Mouse (Mus musculus): ENCODE measurements around the gene Sema5a.

The Sema5a gene

DNA sequence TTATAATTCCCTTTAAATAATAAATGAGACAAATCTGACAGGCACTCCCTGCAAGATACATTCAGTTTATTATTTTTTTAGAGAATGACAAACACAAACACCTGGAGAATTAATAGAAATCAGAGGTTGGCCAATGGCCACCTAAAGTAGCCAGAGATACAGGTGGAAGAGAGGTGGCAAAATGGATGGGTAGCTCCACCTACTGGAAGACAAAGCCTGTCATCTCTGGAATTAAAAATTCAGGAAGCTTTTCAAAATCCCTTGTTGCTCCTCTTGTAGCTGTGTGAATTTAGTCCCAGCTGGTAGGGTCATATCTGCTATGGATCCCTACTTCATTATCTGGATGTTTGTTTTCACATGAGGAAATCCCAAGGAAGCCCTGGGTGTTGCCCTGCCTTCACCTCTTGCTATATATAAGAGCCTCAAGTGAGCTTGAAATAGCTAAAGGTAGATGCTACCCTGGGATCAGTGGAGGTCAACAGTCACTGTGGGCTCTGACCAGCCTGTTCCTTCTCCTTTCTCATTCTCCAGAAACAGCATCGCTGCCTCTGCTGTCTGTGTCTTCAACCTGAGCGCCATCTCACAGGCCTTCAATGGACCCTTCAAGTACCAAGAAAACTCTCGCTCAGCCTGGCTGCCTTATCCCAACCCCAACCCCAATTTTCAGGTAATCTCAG is 323.7 kb downstream of the Sema5a start:
- peak; percentile 74 to 76 for DNase-seq

DNA sequence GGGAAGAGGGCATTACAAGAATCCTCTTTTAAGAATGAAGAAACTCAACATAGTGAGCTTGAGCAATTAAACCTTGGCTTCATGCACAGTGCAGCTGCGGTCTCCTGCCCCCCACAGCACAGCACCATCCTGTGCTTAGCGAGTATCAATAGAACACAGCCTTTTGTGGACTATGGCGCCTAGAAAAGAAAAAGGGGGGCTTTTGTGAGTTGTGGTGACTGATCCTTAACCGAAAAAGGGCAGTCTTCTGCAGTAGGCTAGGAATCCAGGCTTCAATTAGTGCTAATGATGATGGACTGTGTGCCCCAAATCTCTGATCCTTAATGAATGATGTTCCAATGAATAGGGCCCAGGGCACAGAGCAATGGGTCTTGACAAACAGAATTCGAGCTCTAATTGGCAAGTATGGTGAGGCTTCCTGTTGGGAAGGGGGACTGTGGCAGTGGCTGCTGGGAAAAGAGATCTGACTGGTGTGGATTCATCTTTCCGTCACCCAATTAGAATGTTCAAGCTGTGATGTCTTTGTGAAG is 324.3 kb downstream of the Sema5a start:
- DNase-seq: no peak

DNA sequence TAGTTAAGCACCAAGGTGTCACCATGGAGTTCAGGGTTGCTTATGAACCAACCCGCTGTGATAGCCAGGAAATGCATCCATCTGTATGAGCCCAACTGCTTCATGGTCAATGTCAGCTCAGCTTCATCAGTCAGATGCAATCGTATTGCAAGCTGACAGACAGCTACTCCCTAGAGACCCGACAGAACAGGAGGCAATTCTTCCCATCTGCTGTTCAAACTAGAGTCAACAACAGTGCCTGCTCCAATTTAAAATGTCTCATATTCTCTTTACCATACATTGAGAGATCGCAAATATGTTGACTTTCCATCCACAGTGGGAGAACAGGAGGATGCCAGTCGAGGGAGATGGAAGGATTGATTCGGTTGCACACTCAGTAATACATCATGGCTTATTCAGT is 329.7 kb downstream of the Sema5a start:
- DNase-seq: peak in 1 of 2 experiments; percentile 29

DNA sequence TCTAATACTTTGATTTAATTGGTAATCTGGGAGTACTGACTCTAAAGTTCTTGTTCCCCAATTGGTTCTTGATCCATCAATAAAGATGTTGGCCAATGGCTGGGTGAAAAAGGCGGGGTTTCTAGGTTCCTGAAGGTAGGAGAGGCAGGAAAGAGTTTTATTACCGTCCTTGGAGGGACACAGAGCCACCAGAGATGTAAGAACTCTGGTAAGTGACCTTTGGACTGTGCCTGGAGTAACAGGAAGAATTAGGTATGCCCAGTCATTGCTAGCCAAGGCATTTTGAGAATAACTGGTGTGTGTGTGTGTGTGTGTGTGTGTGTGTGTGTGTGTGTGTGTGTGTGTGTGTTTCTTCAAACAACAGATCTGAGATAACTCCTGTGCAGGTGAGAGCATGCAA is 330.6 kb downstream of the Sema5a start:
- no peak for DNase-seq

DNA sequence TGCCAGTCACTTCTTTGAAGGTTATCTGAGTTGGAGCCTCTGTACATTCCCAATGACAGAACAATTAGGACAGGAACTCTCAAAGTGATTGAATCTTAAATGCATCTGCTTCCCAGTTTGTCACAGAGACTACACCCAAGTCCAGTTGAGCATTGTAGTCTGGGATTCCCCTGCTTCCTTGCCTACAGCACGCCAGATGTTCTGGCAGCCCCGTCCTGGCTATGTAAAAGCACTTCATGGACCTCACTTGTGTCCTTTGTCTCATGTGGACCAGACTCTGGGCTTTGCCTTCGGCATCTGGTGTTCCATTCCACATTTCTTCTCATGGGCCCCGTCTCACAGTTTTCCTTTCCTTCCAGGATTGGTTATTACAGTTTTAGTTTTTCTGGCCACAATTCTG is 334.7 kb downstream of the Sema5a start:
- DNase-seq: no peak

DNA sequence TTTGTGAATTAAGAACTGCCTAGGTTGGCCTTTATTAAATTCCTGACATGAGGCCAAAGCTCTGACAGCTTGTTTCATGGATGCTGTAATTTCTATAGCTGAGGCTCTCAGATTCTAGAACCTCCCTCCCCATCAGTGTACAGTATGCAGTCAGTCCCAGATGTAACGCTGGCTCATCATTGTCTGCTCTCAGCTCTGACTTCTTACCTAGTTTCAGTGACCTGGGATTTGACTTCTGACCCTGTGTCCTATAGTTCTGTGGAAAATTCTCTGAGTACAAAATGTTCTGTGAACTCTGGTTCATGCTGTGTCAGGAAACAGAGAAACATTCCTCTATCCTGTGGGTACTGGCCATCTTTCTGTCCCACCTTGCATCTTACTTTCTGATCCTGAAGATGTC is 346.0 kb downstream of the Sema5a start:
- DNase-seq: no peak

DNA sequence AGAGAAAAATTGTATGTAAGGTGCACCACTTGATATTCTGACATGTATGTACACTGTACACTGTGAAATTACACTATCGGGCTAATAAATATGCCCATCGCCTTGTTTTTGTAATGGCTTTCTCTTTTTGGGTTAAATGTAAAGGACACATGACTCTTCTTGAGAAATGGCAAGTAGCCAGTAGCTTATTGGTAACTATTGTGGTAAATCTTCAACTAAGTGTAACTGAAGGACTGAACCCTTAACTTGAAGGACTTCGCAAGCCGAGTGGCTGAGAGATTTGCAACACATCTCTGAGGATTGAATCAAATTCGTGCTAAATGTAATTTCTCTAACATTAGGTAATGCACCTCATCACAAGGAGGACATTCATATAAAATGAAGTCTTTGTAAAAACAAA is 349.1 kb downstream of the Sema5a start:
- DNase-seq: no peak

DNA sequence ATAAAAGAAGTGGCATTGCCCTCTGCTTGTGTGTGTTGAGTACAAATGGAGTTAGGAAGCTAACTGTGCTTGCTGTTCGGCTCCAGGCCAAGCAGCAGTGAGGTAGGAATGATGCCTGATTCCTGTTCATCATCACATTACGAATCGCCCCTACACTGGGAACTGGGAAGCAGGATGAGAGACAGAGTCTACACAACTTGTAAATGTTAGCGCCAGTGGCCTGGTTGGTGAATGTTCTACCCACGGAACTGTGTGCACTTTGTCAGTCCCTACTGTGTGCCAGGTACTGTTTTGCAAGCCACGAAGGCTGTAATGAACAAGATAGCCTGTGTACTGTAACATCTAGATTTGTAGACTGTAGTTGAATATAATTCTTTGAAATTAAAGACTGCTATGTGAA is 352.0 kb downstream of the Sema5a start:
- DNase-seq: no peak

DNA sequence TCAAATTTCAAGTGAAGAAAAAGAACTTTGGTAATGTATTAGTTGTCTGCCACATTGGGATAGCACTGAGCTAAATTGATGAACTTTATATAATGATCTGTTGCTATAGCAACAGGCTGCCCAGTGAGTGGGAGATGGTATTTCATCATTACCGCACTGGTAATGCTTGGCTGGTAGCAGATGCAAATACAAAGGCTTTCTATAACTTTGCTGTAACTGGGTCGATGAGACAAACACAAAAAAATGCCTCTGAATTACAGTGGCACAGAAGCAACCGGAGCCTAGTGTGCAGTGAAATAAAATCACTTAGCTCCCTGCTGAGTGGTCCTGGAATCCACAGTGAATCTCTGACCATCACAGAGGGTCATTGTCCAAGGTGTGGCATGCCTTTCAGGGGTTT is 352.6 kb downstream of the Sema5a start:
- no peak for DNase-seq

DNA sequence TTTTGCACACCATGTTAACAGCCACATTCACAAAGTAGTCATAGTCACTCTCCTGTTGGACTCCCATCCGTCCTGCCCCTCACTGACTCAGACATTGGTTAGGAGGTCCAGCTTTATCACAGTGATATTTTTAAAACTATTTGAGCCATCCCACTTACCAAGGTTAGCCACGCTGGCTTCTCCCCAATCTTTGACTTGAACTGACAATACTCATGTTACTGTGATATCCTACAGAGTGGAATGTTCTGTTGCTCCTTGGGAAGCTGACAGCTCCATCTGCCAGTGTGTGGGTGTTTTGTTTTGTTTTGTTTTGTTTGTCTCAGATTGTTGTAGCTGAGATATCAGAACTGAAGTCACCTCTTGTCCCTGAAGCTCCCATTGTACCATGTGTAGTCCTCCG is 362.6 kb downstream of the Sema5a start:
- DNase-seq: no peak

DNA sequence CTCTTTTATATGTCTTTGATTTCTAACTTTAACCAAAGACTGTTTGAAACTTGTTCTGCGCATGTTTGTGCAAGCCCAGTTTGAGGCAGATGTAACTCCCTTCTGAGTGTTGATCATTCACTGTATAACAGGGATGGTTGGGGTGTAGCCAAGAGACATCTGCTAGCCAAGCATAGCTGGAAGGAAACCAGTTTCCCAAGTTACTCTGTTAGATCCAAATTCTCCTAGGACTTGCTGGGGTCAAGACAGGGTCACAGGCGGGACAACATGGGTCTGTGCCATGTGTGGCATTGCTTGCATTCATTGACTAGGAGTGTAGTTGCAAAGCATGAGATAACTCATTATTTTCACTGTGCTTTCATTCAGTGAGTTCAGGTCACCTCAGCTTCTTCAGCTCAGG is 366.2 kb downstream of the Sema5a start:
- DNase-seq: peak; percentile 18 to 27

DNA sequence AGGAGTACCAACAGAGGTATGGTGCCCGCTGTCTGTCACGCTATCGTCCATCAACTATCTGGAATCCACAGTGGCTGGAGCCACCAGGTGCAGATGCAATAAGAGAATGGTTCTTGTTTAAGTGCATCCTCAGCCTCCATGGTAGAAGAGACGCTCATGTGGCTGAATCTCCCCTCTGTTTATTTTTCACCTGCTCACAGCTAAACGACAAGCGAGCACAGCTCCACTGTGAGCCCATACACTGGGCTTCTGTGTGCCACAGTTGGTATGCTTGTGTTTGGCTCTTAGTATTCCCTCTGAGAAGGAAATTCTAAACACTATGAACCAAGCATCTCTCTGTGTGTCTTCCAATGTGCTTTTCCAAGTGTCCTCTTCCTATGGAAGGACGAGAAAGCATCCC is 366.6 kb downstream of the Sema5a start:
- DNase-seq: no peak

DNA sequence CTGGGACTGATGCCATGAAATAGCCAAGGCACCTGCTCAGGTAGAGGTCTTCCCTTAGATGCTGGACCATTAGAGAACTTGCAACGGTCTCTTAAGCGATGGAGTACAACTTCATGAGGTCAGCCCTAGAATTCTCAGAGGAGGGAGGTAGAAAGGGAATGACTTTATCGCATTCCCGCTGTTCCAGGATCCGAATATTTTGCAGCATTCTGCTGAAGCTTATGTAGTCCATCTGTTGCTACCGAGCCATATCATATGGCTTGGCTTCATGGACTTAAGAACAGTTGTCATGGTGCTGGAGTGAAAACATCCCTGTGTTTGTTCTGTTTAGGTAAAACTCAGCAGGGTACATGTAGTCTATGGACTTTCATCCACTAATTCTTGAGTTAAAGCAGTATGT is 369.1 kb downstream of the Sema5a start:
- DNase-seq: no peak

DNA sequence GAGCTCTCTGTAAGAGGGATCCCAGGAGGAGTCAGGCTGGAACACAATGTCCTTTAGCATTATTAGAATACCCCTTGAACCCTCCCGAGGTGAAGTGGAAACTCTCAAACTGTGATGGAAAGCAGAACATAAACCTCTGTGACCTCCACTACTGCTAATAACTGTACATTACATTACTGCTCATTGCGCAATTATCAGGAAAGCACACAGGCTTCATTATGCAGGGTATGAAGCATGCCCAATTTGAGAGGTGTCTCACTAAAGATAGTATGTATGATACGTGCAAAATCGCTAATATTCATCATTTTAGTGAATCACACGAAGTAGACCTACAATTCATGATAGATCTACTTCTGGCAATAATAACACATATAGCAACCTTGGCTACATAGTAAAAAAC is 371.2 kb downstream of the Sema5a start:
- no peak for DNase-seq

DNA sequence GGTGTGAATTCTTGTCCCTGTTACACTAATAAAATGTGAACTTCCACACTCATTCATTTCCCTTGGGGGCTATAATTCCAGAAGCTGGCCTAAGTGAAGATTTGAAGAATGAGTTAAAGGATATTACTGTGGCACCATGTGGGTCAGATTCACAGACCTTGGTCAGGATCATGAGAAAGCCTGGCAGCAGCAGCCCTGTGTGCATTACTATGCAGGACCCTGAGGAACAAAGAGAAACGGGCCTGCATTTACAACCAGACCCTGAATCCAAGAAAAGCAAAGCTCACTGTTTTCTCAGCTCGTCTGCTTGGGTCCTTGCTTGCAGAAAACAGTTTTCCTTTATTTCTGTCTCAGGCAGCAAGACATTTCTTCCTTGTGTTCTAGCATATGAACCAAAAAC is 374.6 kb downstream of the Sema5a start:
- no peak for DNase-seq

DNA sequence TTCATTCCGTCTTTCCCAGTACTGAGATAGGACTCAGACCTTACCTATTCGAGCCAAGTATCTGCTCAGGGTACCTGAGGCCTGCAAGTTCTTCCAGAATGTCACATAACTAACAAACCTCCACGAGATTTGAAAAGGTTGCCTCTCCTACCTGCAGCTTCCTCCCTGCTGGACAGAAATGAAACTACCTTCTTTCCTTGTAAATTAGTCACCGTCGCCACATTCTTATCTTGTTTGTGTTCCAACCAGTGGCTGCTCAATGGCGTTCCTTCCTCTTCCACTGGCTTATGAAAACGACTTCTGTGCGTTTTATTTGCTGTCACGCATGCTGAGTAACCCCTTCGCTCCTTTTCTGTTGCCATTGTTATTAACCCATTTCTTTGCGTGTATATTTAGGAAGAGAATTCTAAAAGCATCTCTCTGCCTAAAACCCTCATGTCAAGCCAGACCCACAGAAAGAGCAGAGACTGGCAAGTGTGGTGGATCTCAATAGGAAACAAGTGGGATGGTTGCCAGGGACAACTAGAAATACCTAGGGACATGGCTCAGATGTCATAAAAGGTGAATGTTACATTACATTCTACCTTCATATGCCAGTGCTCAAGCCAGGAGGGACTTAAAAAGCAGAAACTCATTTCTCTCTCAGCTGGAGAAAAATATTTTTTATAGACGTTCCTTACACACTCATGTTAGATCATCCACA is 378.6 kb downstream of the Sema5a start:
- DNase-seq: peak; percentile 24 to 43

DNA sequence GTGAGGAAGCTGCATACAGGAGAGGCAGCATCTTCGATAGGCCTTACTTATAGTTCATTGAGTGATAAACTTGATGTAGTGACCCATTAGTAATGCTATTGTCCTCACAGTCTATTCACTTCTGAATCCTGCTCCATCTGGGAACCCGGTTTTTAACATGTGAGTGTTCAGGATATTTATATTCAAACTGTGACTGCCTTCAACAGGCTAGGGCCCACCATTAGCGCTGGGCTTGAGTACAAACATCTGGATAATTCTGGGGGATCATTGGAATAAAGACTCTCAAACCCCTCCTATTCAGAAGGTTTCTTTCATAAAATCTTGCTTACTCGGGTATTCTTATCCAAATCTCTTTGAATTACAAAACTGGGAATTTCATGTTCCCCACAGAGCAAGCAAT is 379.5 kb downstream of the Sema5a start:
- DNase-seq: no peak

DNA sequence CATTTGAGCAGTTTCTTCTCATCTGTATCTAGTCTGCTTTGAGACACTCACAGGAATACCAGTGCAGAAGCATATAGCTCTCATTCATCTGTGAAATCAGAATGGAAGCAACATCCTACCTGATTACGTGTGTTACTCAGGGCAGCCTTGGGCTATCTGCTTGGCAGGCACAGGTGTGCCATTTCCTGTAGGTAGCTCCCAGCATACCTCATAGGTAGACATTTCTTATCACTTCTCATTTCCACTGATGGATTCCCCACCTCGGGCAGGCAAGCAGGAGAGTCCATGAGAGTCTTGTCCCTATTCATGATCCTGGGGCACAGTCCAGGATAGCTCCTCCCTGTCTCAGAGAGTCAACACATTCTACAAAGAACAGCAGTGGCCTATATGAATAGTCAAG is 381.4 kb downstream of the Sema5a start:
- DNase-seq: no peak

DNA sequence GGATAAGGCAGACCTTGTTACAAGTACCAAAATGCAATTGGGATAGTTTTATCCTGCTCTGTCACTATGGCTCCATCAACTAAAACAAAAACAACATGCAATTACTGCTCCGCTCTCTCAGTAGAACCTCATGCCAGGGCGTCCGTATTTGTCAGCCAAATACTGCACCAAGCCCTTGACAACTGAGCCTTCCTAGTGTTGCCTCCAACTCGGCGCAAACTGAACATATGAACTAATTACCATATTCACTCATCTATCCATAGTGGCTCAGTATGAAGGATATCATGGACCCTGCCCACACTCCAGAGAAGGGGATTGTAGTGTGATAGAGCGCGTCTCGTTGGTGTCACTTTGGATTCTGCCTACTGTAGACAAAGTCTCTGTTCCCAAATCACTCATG is 389.1 kb downstream of the Sema5a start:
- no peak for DNase-seq

DNA sequence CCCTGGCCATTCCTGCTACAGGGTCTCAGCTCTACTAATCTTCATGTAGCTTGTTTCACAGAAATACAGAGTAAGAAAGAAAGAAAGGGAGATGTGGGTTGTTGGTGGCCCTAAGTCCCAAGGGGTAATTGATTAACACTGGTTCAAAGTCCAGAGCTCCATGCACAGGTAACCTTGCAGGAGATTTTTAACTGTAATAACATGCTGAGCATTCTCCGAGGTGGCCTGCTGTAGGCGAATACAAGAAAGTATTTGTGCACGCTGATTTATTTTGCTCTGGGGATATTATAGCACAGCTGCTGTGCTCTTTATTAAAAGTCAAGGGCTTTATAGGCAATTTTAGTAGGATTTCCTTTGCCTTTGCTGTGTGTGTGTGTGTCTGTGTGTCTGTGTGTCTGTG is 393.3 kb downstream of the Sema5a start:
- no peak for DNase-seq

DNA sequence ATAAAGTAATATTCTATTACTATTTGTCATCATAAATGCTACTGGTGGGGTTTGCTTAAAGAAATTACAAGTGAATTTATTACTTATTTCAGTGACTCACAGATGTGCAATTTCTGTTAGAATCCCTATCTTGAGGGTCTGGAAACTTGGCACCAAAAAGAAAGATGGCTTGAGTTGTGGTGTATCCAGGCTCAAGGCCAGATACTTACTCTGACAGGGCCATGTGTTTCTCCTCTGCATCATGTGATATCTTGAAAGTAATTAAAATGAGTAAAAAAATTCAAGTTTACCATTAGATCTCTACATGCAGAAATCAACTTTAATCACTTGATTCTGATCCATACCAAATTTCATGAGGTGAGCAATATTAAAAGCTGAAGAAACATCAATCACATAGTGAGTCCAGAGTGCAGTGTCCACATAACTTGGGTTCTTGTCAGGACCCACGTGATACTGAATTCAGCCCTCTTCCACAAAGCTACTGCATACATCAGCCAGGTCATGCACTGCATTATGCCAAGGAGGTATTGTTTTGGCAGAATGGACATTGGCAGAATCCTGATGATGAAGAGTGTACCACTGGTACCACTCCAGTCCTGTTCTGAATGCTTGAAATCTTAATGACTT is 402.6 kb downstream of the Sema5a start:
- peak; percentile 23 to 44 for DNase-seq

DNA sequence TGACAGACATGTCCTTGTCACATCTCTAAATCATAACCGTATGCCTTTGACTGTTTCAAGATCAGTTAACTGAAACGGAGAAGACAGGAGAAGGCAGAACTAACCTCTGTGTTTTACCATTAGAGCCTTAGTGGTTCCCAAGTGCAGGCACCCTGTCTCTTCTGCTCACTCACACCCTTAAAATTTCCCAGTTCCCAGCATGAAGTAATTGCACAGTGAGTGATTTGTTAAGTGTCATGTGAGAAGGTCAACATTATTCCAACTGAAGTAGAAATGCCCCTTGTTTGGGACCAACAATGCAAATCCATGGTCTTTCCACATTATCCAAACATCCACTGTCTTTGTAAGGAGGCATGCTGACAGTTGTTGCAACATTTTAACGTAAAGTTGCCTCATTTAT is 409.4 kb downstream of the Sema5a start:
- DNase-seq: no peak

DNA sequence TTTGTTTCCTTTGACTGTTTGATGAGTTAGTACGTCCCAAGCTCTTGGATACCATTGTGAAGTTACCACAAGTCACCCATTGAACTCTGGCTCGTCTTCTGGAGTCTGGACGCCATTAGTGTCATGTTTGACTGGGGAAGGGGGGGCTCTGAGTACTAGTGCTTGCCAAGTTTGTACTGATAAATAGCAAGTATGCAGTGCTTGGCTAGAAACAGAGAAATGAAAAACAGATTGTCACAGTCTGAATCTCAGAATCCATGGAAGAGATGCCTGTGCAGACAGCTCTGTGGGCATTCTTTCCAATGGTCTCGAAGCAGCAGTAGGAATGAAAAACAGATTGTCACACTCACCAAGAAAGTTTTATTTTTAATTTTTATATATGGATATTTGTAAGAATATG is 411.4 kb downstream of the Sema5a start:
- DNase-seq: no peak

DNA sequence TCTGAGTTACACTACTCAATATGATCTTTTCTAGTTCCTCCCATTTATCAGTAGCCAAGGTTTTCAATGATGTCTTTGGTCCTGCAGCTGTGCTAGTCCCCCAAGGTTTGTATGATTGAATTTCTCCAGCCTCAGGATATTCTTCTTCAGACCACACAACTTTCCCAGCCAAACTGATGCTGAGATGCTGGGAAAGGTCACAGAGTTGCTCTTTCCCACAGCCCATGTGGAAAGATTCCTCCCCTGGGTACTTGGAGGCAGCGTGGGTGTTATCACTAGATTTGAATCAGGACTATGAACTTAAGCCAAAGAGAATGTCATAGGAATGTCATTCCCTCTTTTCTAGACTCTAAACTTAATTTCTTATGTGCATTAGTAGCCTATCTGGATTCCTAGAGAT is 431.8 kb downstream of the Sema5a start:
- DNase-seq: no peak

Measured in cerebellum, postnatal 14 days (tissue).